8 mouse cellular contexts compared by ENCODE assay signal in genomic region chr2:105688436-105689303, GRCm38 (mm10). TPM values are rescaled to one million over a fixed set of nuclear protein-coding genes. Genes with fewer than 3 reads are reported as not detected.
DNase-seq lines count a peak whose midpoint lies in the region; ATAC-seq and TF ChIP-seq lines count a peak whose summit lies in the region.

No protein-coding gene starts in this region.

- H3K79me2 ChIP-seq in myocyte (ENCODE audit: control insufficient read depth, insufficient read depth) = no peaks in the 10 kb centered on the region

- peaks cover 99% of the 10 kb centered on the region for H3K27me3 ChIP-seq in heart, embryonic 13.5 days (replicated peaks)
- peaks cover 85% of the 10 kb centered on the region for H3K27me3 ChIP-seq in hindbrain, embryonic 13.5 days
- H3K27me3 ChIP-seq in myocyte (ENCODE audit: control insufficient read depth, insufficient read depth, insufficient read length) = no peaks in the 10 kb centered on the region

- H3K27ac ChIP-seq in heart, embryonic 13.5 days (replicated peaks) = no peak overlapping the region
- peak overlapping the region; percentile 76 for H3K27ac ChIP-seq in hindbrain, embryonic 13.5 days

- no peaks in the 10 kb centered on the region for H3K36me3 ChIP-seq in heart, embryonic 13.5 days
- H3K36me3 ChIP-seq in hindbrain, embryonic 13.5 days = no peaks in the 10 kb centered on the region
- H3K36me3 ChIP-seq in myocyte (ENCODE audit: control insufficient read depth, insufficient read depth) = no peaks in the 10 kb centered on the region

- DNase-seq in heart, adult 9 months (ENCODE audit: low spot score in 2 of 2) = no peak
- DNase-seq in cerebellum, postnatal 14 days = peak; percentile 66 to 77
- DNase-seq in gastrocnemius, adult 8-10 months (ENCODE audit: low spot score in 2 of 2) = no peak
- DNase-seq in urinary bladder, postnatal 4 days (ENCODE audit: low spot score in 2 of 2) = no peak

- TF ChIP-seq POLR2A in myocyte (IDR thresholded peaks at IDR 0.05; ENCODE audit: insufficient read length, low read depth) = no peak

- H3K4me1 ChIP-seq in heart, embryonic 13.5 days = peaks cover 30% of the 10 kb centered on the region
- peaks cover 54% of the 10 kb centered on the region for H3K4me1 ChIP-seq in hindbrain, embryonic 13.5 days (replicated peaks)

- H3K9me3 ChIP-seq in heart, embryonic 13.5 days = no peaks in the 10 kb centered on the region
- H3K9me3 ChIP-seq in hindbrain, embryonic 13.5 days = no peaks in the 10 kb centered on the region

- H3ac ChIP-seq in myocyte (ENCODE audit: control insufficient read depth, insufficient read length) = no peak overlapping the region

- under 1% methylated on average over 25 of the region's 25 CpGs for WGBS in heart, embryonic 13.5 days
- 2% methylated on average over 25 of the region's 25 CpGs for WGBS in hindbrain, embryonic 13.5 days

- no peak for ATAC-seq in heart, embryonic 13.5 days (ENCODE audit: extremely low read depth, insufficient number of reproducible peaks, low FRiP score, low TSS enrichment)
- ATAC-seq in hindbrain, embryonic 13.5 days (ENCODE audit: low FRiP score) = no peak
- ATAC-seq in granulocyte monocyte progenitor cell, adult 5-6 weeks (replicated peaks; ENCODE audit: poor library complexity, severe bottlenecking) = no peak

- no peak overlapping the region for H3K9ac ChIP-seq in heart, embryonic 13.5 days
- peak overlapping the region; percentile 51; the same call in 1 of the 2 replicates for H3K9ac ChIP-seq in hindbrain, embryonic 13.5 days

- H3K4me3 ChIP-seq in heart, embryonic 13.5 days = peak overlapping the region; percentile 33
- peak overlapping the region; percentile 23 for H3K4me3 ChIP-seq in hindbrain, embryonic 13.5 days
- peak overlapping the region; percentile 8 for H3K4me3 ChIP-seq in myocyte

- peak overlapping the region; percentile 61 for H3K4me2 ChIP-seq in heart, embryonic 13.5 days
- H3K4me2 ChIP-seq in hindbrain, embryonic 13.5 days = peak overlapping the region; percentile 45
- peak overlapping the region; percentile 47 for H3K4me2 ChIP-seq in myocyte (ENCODE audit: low read depth)

TF ChIP-seq in myocyte, 11 proteins besides CTCF, POLR2A, EP300 and RAD21:
- TF ChIP-seq MAX (IDR thresholded peaks at IDR 0.05; ENCODE audit: low read depth) = no peak
- no peak for TF ChIP-seq SRF (IDR thresholded peaks at IDR 0.05; ENCODE audit: control insufficient read depth, insufficient read length, low read depth)
- no peak for TF ChIP-seq MYOG (IDR thresholded peaks at IDR 0.05; ENCODE audit: control insufficient read depth in 1 of 3, insufficient read depth in 1 of 3, insufficient read length in 2 of 3, low read depth in 2 of 3)
- no peak for TF ChIP-seq POLR2AphosphoS2 (IDR thresholded peaks at IDR 0.05; ENCODE audit: insufficient read length, low read depth)
- no peak for TF ChIP-seq USF1 (IDR thresholded peaks at IDR 0.05; ENCODE audit: low read depth)
- no peak for TF ChIP-seq MYOD1 (IDR thresholded peaks at IDR 0.05; ENCODE audit: control insufficient read depth in 1 of 3, insufficient read length in 2 of 3, low read depth in 2 of 3)
- no peak for TF ChIP-seq TCF12 (IDR thresholded peaks at IDR 0.05; ENCODE audit: insufficient read depth, poor library complexity, severe bottlenecking)
- no peak for TF ChIP-seq REST (IDR thresholded peaks at IDR 0.05; ENCODE audit: insufficient read depth, insufficient read length)
- no peak for TF ChIP-seq E2F4 (IDR thresholded peaks at IDR 0.05; ENCODE audit: insufficient read depth)
- no peak for TF ChIP-seq TCF3 (IDR thresholded peaks at IDR 0.05; ENCODE audit: insufficient read length, low read depth)
- TF ChIP-seq CEBPB (IDR thresholded peaks at IDR 0.05; ENCODE audit: insufficient read depth, poor library complexity, severe bottlenecking) = no peak
TF ChIP-seq in myocyte: peak in this region for 0.

RNA-seq across cellular contexts. Expression of gene Pax6, which starts 20.0 kb away (rescaled TPM):
- 0.09 and 0.19 TPM in 2 replicates for polyA plus RNA-seq in heart, embryonic 13.5 days (2015; fragmentation: Nextera tagmentation; extraction: Ambion mirVana)
- polyA plus RNA-seq in hindbrain, embryonic 13.5 days (2015; fragmentation: Nextera tagmentation; extraction: Ambion mirVana) = 26.4 and 29.8 TPM in 2 replicates
- 0.37 TPM for polyA plus RNA-seq in myocyte (2012; fragmentation: generic; extraction: Trizol)
- total RNA-seq in gastrocnemius, adult 8-10 months (2022) = not detected
- total RNA-seq in granulocyte monocyte progenitor cell, adult 5-6 weeks (2014; fragmentation: Nextera tagmentation) = not detected in 2 replicates
- total RNA-seq in granulocyte monocyte progenitor cell, adult 5-6 weeks (2017) = 0.10 TPM in 1 of 2 replicates, not detected in the other

Comparison
In these comparisons a context has a peak if more than half of its experiments do, and no peak if none do; other contexts are left out.
1. DNase-seq: peak in cerebellum, postnatal 14 days (2 of 2); none in heart, adult 9 months (0 of 2), gastrocnemius, adult 8-10 months (0 of 2) and urinary bladder, postnatal 4 days (0 of 2).
2. RNA of gene Pax6, which starts 20.0 kb away (polyA plus RNA-seq): 26.4 to 29.8 TPM in hindbrain, embryonic 13.5 days; 0.37 TPM in myocyte (single experiment) and 0.09 to 0.19 TPM in heart, embryonic 13.5 days; every median in the first group is over 10 times any median in the second.
3. Peak in every context shown above with its lines, with median percentiles within 50 percentile points of each other: H3K4me2 ChIP-seq and H3K4me3 ChIP-seq.